Mouse (Mus musculus) CH12.LX (cell line): Measurements from ENCODE around the gene Mras.

Experiments used
- CTCF ChIP-seq, 2 experiments: IDR thresholded peaks in 1 of 2; conservative IDR thresholded peaks in 1 of 2; 2 replicates each; pipeline ENCODE4 v1.5.1; 2011 to 2012; ENCODE audit warnings: low read depth in 2 of 2, low read length in 2 of 2, improper control_type of control experiment in 1 of 2, inconsistent platforms in 1 of 2, mild to moderate bottlenecking in 1 of 2, moderate library complexity in 1 of 2
- EP300 ChIP-seq: IDR thresholded peaks from 2 replicates; pipeline ENCODE4 v1.6.1; 2011; ENCODE audit warnings: low read length, improper control_type of control experiment
- MEF2A ChIP-seq: IDR thresholded peaks from 2 replicates; pipeline ENCODE4 v1.6.1; 2014; ENCODE audit warnings: low read depth, mild to moderate bottlenecking, inconsistent platforms, low read length, improper control_type of control experiment, borderline replicate concordance
- UBTF ChIP-seq: IDR thresholded peaks from 2 replicates; pipeline ENCODE4 v1.6.1; 2012; ENCODE audit warnings: low read depth, mild to moderate bottlenecking, inconsistent platforms, low read length, improper control_type of control experiment, moderate library complexity

DNA sequence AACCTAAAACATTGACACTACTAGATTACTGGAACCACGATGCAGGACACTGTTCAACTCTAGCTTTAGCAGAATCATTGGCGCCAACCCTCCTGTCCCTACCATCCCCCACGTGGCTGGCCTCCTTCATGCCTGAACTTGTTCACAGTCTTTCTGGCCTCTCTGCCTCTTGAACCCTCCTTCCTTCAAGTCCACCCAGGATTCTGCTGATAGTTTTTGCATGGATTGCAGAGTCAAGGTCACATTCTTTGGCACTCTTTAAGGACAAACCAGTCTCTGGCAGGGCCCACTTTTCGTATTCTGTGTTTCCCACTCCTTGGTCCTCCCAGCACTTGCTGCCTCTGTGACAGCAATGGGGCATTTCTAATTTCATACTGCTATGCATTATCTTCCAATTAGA lies 46.0 kb upstream of the Mras start:
- TF ChIP-seq EP300 (no peak), UBTF (no peak), MEF2A (no peak), CTCF (conservative IDR thresholded peaks at IDR 0.05 in 1 of 2, IDR thresholded peaks at IDR 0.05 in 1 of 2; ENCODE audit: low read depth in 2 of 2, low read length in 2 of 2) (no peak)
